Mouse (Mus musculus): Measurements from ENCODE around the gene Enox1. TPM values are rescaled to one million over a fixed set of nuclear protein-coding genes. Genes with fewer than 3 reads are reported as not detected.

Gene Enox1
- total and polyA plus RNA-seq, 2 experiments from 2014 or later, result 29.1 to 42.7 TPM

GRCm38 (mm10) chr14:77558910-77559309 lies 402.3 kb downstream of the Enox1 start:
- Histone ChIP-seq H3K9ac (replicated peaks; ENCODE audit: low read length) (no peak overlapping the region), H3K9me3 (ENCODE audit: low read length) (no peaks in the 10 kb centered on the region), H3K27ac (no peak overlapping the region), H3K4me3 (ENCODE audit: low read length) (no peak overlapping the region), H3K4me1 (ENCODE audit: insufficient read depth, low read length) (no peaks in the 10 kb centered on the region), H3K36me3 (ENCODE audit: insufficient read depth, low read length) (no peaks in the 10 kb centered on the region), H3K4me2 (ENCODE audit: low read depth, low read length) (no peak overlapping the region), H3K27me3 (ENCODE audit: insufficient read depth, low read length) (no peaks in the 10 kb centered on the region)
- DNase-seq (ENCODE audit: low spot score), result no peak
- TF ChIP-seq CTCF (IDR thresholded peaks at IDR 0.05; ENCODE audit: low read depth), result no peak
- ATAC-seq, result no peak
- WGBS, result 94% methylated on average over 3 of the region's 3 CpGs

GRCm38 (mm10) chr14:77559792-77560191 lies 403.2 kb downstream of the Enox1 start:
- Histone ChIP-seq H3K4me1 (ENCODE audit: insufficient read depth, low read length) (no peaks in the 10 kb centered on the region), H3K9ac (replicated peaks; ENCODE audit: low read length) (no peak overlapping the region), H3K9me3 (ENCODE audit: low read length) (no peaks in the 10 kb centered on the region), H3K4me2 (ENCODE audit: low read depth, low read length) (no peak overlapping the region), H3K27ac (no peak overlapping the region), H3K36me3 (ENCODE audit: insufficient read depth, low read length) (no peaks in the 10 kb centered on the region), H3K27me3 (ENCODE audit: insufficient read depth, low read length) (no peaks in the 10 kb centered on the region), H3K4me3 (ENCODE audit: low read length) (no peak overlapping the region)
- no peak for DNase-seq (ENCODE audit: low spot score)
- TF ChIP-seq CTCF (IDR thresholded peaks at IDR 0.05; ENCODE audit: low read depth), result no peak
- WGBS, result 46% methylated on average over 5 of the region's 5 CpGs
- no peak for ATAC-seq

GRCm38 (mm10) chr14:77561808-77562583 lies 405.4 kb downstream of the Enox1 start:
- TF ChIP-seq CTCF (IDR thresholded peaks at IDR 0.05; ENCODE audit: low read depth), result no peak
- ATAC-seq (no peak), DNase-seq (ENCODE audit: low spot score) (no peak)
- Histone ChIP-seq H3K4me3 (ENCODE audit: low read length) (no peak overlapping the region), H3K27ac (no peak overlapping the region), H3K9me3 (ENCODE audit: low read length) (no peaks in the 10 kb centered on the region), H3K4me2 (ENCODE audit: low read depth, low read length) (no peak overlapping the region), H3K36me3 (ENCODE audit: insufficient read depth, low read length) (no peaks in the 10 kb centered on the region), H3K27me3 (ENCODE audit: insufficient read depth, low read length) (no peaks in the 10 kb centered on the region), H3K4me1 (ENCODE audit: insufficient read depth, low read length) (no peaks in the 10 kb centered on the region), H3K9ac (replicated peaks; ENCODE audit: low read length) (no peak overlapping the region)
- 80% methylated on average over 6 of the region's 6 CpGs for WGBS

- Histone ChIP-seq H3K4me3 (ENCODE audit: low read length) (no peak overlapping the region), H3K4me2 (ENCODE audit: low read depth, low read length) (no peak overlapping the region), H3K27ac (no peak overlapping the region), H3K9me3 (ENCODE audit: low read length) (no peaks in the 10 kb centered on the region), H3K27me3 (ENCODE audit: insufficient read depth, low read length) (no peaks in the 10 kb centered on the region), H3K9ac (replicated peaks; ENCODE audit: low read length) (no peak overlapping the region), H3K4me1 (ENCODE audit: insufficient read depth, low read length) (no peaks in the 10 kb centered on the region), H3K36me3 (ENCODE audit: insufficient read depth, low read length) (no peaks in the 10 kb centered on the region)
- WGBS, result 55% methylated on average over 5 of the region's 5 CpGs
- DNase-seq (ENCODE audit: low spot score) (no peak), ATAC-seq (no peak)
- TF ChIP-seq CTCF (IDR thresholded peaks at IDR 0.05; ENCODE audit: low read depth), result no peak
Measured at GRCm38 (mm10) chr14:77563922-77564321, 407.4 kb downstream of the Enox1 start.

GRCm38 (mm10) chr14:77567120-77567519 lies 410.6 kb downstream of the Enox1 start:
- H3K36me3 ChIP-seq (ENCODE audit: insufficient read depth, low read length), result no peaks in the 10 kb centered on the region
- no peaks in the 10 kb centered on the region for H3K9me3 ChIP-seq (ENCODE audit: low read length)
- no peak overlapping the region for H3K4me3 ChIP-seq (ENCODE audit: low read length)
- no peak overlapping the region for H3K9ac ChIP-seq (replicated peaks; ENCODE audit: low read length)
- no peak for TF ChIP-seq CTCF (IDR thresholded peaks at IDR 0.05; ENCODE audit: low read depth)
- no peaks in the 10 kb centered on the region for H3K4me1 ChIP-seq (ENCODE audit: insufficient read depth, low read length)
- H3K4me2 ChIP-seq (ENCODE audit: low read depth, low read length), result no peak overlapping the region
- H3K27ac ChIP-seq, result no peak overlapping the region
- 94% methylated on average over 2 of the region's 2 CpGs for WGBS
- H3K27me3 ChIP-seq (ENCODE audit: insufficient read depth, low read length), result no peaks in the 10 kb centered on the region
- DNase-seq (ENCODE audit: low spot score) (no peak), ATAC-seq (no peak)

- ATAC-seq, result no peak
- no peak overlapping the region for H3K4me2 ChIP-seq (ENCODE audit: low read depth, low read length)
- TF ChIP-seq CTCF (IDR thresholded peaks at IDR 0.05; ENCODE audit: low read depth), result no peak
- H3K9ac ChIP-seq (replicated peaks; ENCODE audit: low read length), result no peak overlapping the region
- 40% methylated on average over 3 of the region's 3 CpGs for WGBS
- no peaks in the 10 kb centered on the region for H3K4me1 ChIP-seq (ENCODE audit: insufficient read depth, low read length)
- DNase-seq (ENCODE audit: low spot score), result no peak
- no peak overlapping the region for H3K27ac ChIP-seq
- no peaks in the 10 kb centered on the region for H3K27me3 ChIP-seq (ENCODE audit: insufficient read depth, low read length)
- H3K9me3 ChIP-seq (ENCODE audit: low read length), result no peaks in the 10 kb centered on the region
- H3K36me3 ChIP-seq (ENCODE audit: insufficient read depth, low read length), result no peaks in the 10 kb centered on the region
- no peak overlapping the region for H3K4me3 ChIP-seq (ENCODE audit: low read length)
Measured at GRCm38 (mm10) chr14:77574436-77574835, 417.9 kb downstream of the Enox1 start.

GRCm38 (mm10) chr14:77576411-77576810 lies 419.8 kb downstream of the Enox1 start:
- Histone ChIP-seq H3K4me3 (ENCODE audit: low read length) (no peak overlapping the region), H3K9ac (replicated peaks; ENCODE audit: low read length) (no peak overlapping the region), H3K9me3 (ENCODE audit: low read length) (no peaks in the 10 kb centered on the region), H3K27me3 (ENCODE audit: insufficient read depth, low read length) (no peaks in the 10 kb centered on the region), H3K27ac (no peak overlapping the region), H3K4me2 (ENCODE audit: low read depth, low read length) (no peak overlapping the region), H3K4me1 (ENCODE audit: insufficient read depth, low read length) (no peaks in the 10 kb centered on the region), H3K36me3 (ENCODE audit: insufficient read depth, low read length) (no peaks in the 10 kb centered on the region)
- ATAC-seq (no peak), DNase-seq (ENCODE audit: low spot score) (no peak)
- 65% methylated on average over 5 of the region's 5 CpGs for WGBS
- TF ChIP-seq CTCF (IDR thresholded peaks at IDR 0.05; ENCODE audit: low read depth), result no peak

Data from hindbrain, postnatal 0 days (tissue).